Mouse (Mus musculus): ENCODE data around the gene Daam1. TPM values are rescaled to one million over a fixed set of nuclear protein-coding genes. Genes with fewer than 3 reads are reported as not detected.

Daam1 gene
- polyA plus RNA-seq, 1 experiment from 2014 or later = 9.6 TPM

Other genes starting within 250 kb of the Daam1 start
- gene Gpr135, start 240.0 kb downstream of the Daam1 start, polyA plus RNA-seq (2015; fragmentation: Nextera tagmentation; extraction: Ambion mirVana) = 0.09 and 0.14 TPM in 2 replicates